Mouse (Mus musculus): ENCODE results near the gene Scn8a. TPM values are rescaled to one million over a fixed set of nuclear protein-coding genes. Genes with fewer than 3 reads are reported as not detected.

The Scn8a gene
- polyA plus RNA-seq, 1 experiment, result not detected

DNA sequence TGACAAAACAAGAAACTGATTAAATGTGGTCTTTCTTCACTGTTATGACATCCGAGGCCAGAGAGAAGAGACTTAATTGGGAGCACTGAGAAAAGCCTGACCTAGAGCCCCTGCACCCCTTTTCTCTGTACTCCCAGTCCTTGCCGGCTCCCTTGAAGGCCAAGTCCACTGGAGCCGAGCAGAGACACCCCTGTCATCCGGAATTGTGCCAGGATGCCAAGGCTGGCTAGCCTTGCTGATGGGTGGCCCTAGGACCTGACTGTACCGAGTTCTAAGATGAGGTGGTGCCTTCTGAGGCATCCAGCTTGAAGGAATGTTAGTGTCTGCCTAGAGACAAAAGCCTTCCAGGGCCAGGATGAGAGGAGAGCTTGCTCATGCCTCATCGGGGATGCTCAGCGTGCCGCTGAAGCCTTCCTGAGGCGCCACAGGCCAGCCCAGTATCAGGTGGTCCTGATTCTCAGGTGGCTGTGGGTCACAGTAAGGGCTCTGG is 210.4 kb downstream of the Scn8a start:
- TF ChIP-seq MAX (IDR thresholded peaks at IDR 0.05), result no peak
- TF ChIP-seq USF1 (IDR thresholded peaks at IDR 0.05; ENCODE audit: low read depth), result no peak
- TF ChIP-seq CEBPB (IDR thresholded peaks at IDR 0.05; ENCODE audit: low read depth), result no peak
- peaks cover 85% of the 10 kb centered on the region for H3K27me3 ChIP-seq (ENCODE audit: control insufficient read depth, insufficient read depth, insufficient read length)
- no peaks in the 10 kb centered on the region for H3K79me2 ChIP-seq (ENCODE audit: control insufficient read depth, insufficient read depth)

DNA sequence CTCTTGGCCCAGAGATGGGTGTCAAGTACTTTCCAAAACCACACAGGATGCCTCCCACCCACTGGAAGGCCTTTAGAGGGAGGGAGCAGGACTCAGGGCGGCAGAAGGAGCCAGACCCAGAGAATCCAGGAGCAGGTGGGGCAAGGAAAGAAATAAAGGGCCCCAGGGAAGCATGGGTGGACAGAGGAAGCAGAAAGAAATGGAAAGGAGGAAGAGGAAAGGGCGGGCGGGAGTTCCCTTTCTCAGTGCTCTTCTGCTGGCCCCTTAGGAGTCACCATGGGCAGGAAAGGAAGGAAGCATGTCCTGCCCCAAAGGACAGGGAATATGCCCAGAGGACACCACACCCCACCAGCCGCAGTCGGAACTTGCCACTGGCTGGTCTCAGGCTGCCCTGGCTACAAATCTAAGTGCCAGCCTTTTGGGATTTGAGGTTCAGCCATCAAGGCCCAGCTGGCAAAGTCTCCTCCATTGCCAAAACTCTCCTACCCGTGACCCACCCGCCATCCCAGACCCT is 211.4 kb downstream of the Scn8a start:
- H3K79me3 ChIP-seq (ENCODE audit: low read depth), result no peaks in the 10 kb centered on the region
- no peaks in the 10 kb centered on the region for H3K36me3 ChIP-seq (ENCODE audit: control insufficient read depth, insufficient read depth)
- H3ac ChIP-seq (ENCODE audit: control insufficient read depth, insufficient read length, low read depth), result no peak overlapping the region
- no peak overlapping the region for H3K4me3 ChIP-seq (ENCODE audit: insufficient read depth, poor library complexity, severe bottlenecking)
- no peak for TF ChIP-seq MAX (IDR thresholded peaks at IDR 0.05)
- no peak for TF ChIP-seq MYOD1 (IDR thresholded peaks at IDR 0.05; ENCODE audit: control insufficient read depth, insufficient read length, low read depth)
- no peak for TF ChIP-seq MYOG (IDR thresholded peaks at IDR 0.05; ENCODE audit: control insufficient read depth, extremely low read depth, insufficient read length)
- TF ChIP-seq CEBPB (IDR thresholded peaks at IDR 0.05; ENCODE audit: low read depth), result no peak
- no peak for TF ChIP-seq USF1 (IDR thresholded peaks at IDR 0.05; ENCODE audit: low read depth)
- no peak for TF ChIP-seq CTCF (IDR thresholded peaks at IDR 0.05; ENCODE audit: control insufficient read depth, insufficient read depth, insufficient read length)
- TF ChIP-seq FOSL1 (IDR thresholded peaks at IDR 0.05; ENCODE audit: insufficient read depth, low read length, poor library complexity, severe bottlenecking), result no peak
- no peaks in the 10 kb centered on the region for H3K79me2 ChIP-seq (ENCODE audit: control insufficient read depth, insufficient read depth)
- peaks cover 77% of the 10 kb centered on the region for H3K27me3 ChIP-seq (ENCODE audit: control insufficient read depth, insufficient read depth, insufficient read length)

More for the DNA sequence above, 210.4 kb downstream of the Scn8a start:
- Histone ChIP-seq H3K79me3 (ENCODE audit: low read depth) (no peaks in the 10 kb centered on the region), H3K36me3 (ENCODE audit: control insufficient read depth, insufficient read depth) (no peaks in the 10 kb centered on the region), H3ac (ENCODE audit: control insufficient read depth, insufficient read length, low read depth) (no peak overlapping the region), H3K4me3 (ENCODE audit: insufficient read depth, poor library complexity, severe bottlenecking) (no peak overlapping the region)

DNA sequence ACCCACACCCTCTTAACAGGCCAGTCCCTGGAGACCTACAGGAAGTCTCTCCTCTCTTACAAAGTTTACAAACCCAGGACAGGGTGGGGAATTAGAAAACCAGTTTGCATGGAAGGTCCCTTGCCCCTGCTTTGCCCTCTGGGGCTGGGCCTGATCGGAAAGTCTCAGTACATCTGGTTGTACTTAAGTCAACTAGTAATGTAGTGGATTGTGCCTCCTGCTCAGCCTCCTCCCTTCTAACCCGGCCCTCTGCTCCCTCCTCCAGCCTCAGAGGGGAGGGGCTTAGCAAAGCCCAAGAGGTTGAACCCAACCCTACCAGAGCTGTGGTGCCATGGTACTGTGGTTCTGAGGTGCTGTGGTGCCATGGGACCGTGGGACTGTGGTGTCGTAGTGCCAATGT is 212.6 kb downstream of the Scn8a start:
- Histone ChIP-seq H3K27me3 (ENCODE audit: control insufficient read depth, insufficient read depth, insufficient read length) (peaks cover 70% of the 10 kb centered on the region), H3K36me3 (ENCODE audit: control insufficient read depth, insufficient read depth) (no peaks in the 10 kb centered on the region), H3ac (ENCODE audit: control insufficient read depth, insufficient read length, low read depth) (no peak overlapping the region), H3K79me2 (ENCODE audit: control insufficient read depth, insufficient read depth) (no peaks in the 10 kb centered on the region), H3K79me3 (ENCODE audit: low read depth) (no peaks in the 10 kb centered on the region), H3K4me3 (ENCODE audit: insufficient read depth, poor library complexity, severe bottlenecking) (no peak overlapping the region)
- TF ChIP-seq FOSL1 (IDR thresholded peaks at IDR 0.05; ENCODE audit: insufficient read depth, low read length, poor library complexity, severe bottlenecking) (no peak), MYOG (IDR thresholded peaks at IDR 0.05; ENCODE audit: control insufficient read depth, extremely low read depth, insufficient read length) (no peak), CTCF (IDR thresholded peaks at IDR 0.05; ENCODE audit: control insufficient read depth, insufficient read depth, insufficient read length) (no peak), CEBPB (IDR thresholded peaks at IDR 0.05; ENCODE audit: low read depth) (no peak), MYOD1 (IDR thresholded peaks at IDR 0.05; ENCODE audit: control insufficient read depth, insufficient read length, low read depth) (no peak), MAX (IDR thresholded peaks at IDR 0.05) (no peak), USF1 (IDR thresholded peaks at IDR 0.05; ENCODE audit: low read depth) (no peak)

- Histone ChIP-seq H3K79me3 (ENCODE audit: low read depth) (no peaks in the 10 kb centered on the region), H3K36me3 (ENCODE audit: control insufficient read depth, insufficient read depth) (no peaks in the 10 kb centered on the region), H3K79me2 (ENCODE audit: control insufficient read depth, insufficient read depth) (no peaks in the 10 kb centered on the region), H3ac (ENCODE audit: control insufficient read depth, insufficient read length, low read depth) (no peak overlapping the region), H3K27me3 (ENCODE audit: control insufficient read depth, insufficient read depth, insufficient read length) (peaks cover 48% of the 10 kb centered on the region), H3K4me3 (ENCODE audit: insufficient read depth, poor library complexity, severe bottlenecking) (no peak overlapping the region)
- TF ChIP-seq MYOG (IDR thresholded peaks at IDR 0.05; ENCODE audit: control insufficient read depth, extremely low read depth, insufficient read length) (no peak), CTCF (IDR thresholded peaks at IDR 0.05; ENCODE audit: control insufficient read depth, insufficient read depth, insufficient read length) (no peak), MAX (IDR thresholded peaks at IDR 0.05) (no peak), USF1 (IDR thresholded peaks at IDR 0.05; ENCODE audit: low read depth) (no peak), CEBPB (IDR thresholded peaks at IDR 0.05; ENCODE audit: low read depth) (no peak), MYOD1 (IDR thresholded peaks at IDR 0.05; ENCODE audit: control insufficient read depth, insufficient read length, low read depth) (no peak), FOSL1 (IDR thresholded peaks at IDR 0.05; ENCODE audit: insufficient read depth, low read length, poor library complexity, severe bottlenecking) (no peak)
Measured at GRCm38 (mm10) chr15:101084499-101084898, 214.8 kb downstream of the Scn8a start.

- Histone ChIP-seq H3K36me3 (ENCODE audit: control insufficient read depth, insufficient read depth) (no peaks in the 10 kb centered on the region), H3K4me3 (ENCODE audit: insufficient read depth, poor library complexity, severe bottlenecking) (no peak overlapping the region), H3K27me3 (ENCODE audit: control insufficient read depth, insufficient read depth, insufficient read length) (peaks cover 40% of the 10 kb centered on the region), H3ac (ENCODE audit: control insufficient read depth, insufficient read length, low read depth) (no peak overlapping the region), H3K79me3 (ENCODE audit: low read depth) (no peaks in the 10 kb centered on the region), H3K79me2 (ENCODE audit: control insufficient read depth, insufficient read depth) (no peaks in the 10 kb centered on the region)
- TF ChIP-seq CTCF (IDR thresholded peaks at IDR 0.05; ENCODE audit: control insufficient read depth, insufficient read depth, insufficient read length), result no peak
- TF ChIP-seq MYOD1 (IDR thresholded peaks at IDR 0.05; ENCODE audit: control insufficient read depth, insufficient read length, low read depth), result no peak
- no peak for TF ChIP-seq MAX (IDR thresholded peaks at IDR 0.05)
- no peak for TF ChIP-seq FOSL1 (IDR thresholded peaks at IDR 0.05; ENCODE audit: insufficient read depth, low read length, poor library complexity, severe bottlenecking)
- TF ChIP-seq CEBPB (IDR thresholded peaks at IDR 0.05; ENCODE audit: low read depth), result no peak
- no peak for TF ChIP-seq USF1 (IDR thresholded peaks at IDR 0.05; ENCODE audit: low read depth)
- TF ChIP-seq MYOG (IDR thresholded peaks at IDR 0.05; ENCODE audit: control insufficient read depth, extremely low read depth, insufficient read length), result no peak
Measured at GRCm38 (mm10) chr15:101086451-101086850, 216.8 kb downstream of the Scn8a start.

- no peak overlapping the region for H3ac ChIP-seq (ENCODE audit: control insufficient read depth, insufficient read length, low read depth)
- no peaks in the 10 kb centered on the region for H3K36me3 ChIP-seq (ENCODE audit: control insufficient read depth, insufficient read depth)
- TF ChIP-seq CEBPB (IDR thresholded peaks at IDR 0.05; ENCODE audit: low read depth), result peak; percentile 50
- TF ChIP-seq USF1 (IDR thresholded peaks at IDR 0.05; ENCODE audit: low read depth), result no peak
- H3K79me3 ChIP-seq (ENCODE audit: low read depth), result no peaks in the 10 kb centered on the region
- peaks cover 43% of the 10 kb centered on the region for H3K27me3 ChIP-seq (ENCODE audit: control insufficient read depth, insufficient read depth, insufficient read length)
- H3K4me3 ChIP-seq (ENCODE audit: insufficient read depth, poor library complexity, severe bottlenecking), result no peak overlapping the region
- H3K79me2 ChIP-seq (ENCODE audit: control insufficient read depth, insufficient read depth), result no peaks in the 10 kb centered on the region
Measured at GRCm38 (mm10) chr15:101086956-101087355, 217.3 kb downstream of the Scn8a start.
